Mouse (Mus musculus) common myeloid progenitor, adult 5-6 weeks (primary cell): ENCODE measurements around the gene Atp11c. TPM values are rescaled to one million over a fixed set of nuclear protein-coding genes. Genes with fewer than 3 reads are reported as not detected.

Experiments used
- ATAC-seq: replicated peaks from 2 replicates; pipeline ENCODE4 v1.8.0; 2016; ENCODE audit warnings: low read depth, mild to moderate bottlenecking, moderate TSS enrichment, inconsistent platforms; ENCODE audit not compliant: poor library complexity, severe bottlenecking
- total RNA-seq: library from RNA; stranded (forward); fragments of 200-1000, 187-1606 nt; gene quantifications from 2 replicates; pipeline ENCODE4 v1.2.3, GENCODE M21; 2017

Atp11c gene
- total RNA-seq, 1 experiment from 2014 or later, result 43.0 TPM

- ATAC-seq, result no peak
Observed at GRCm38 (mm10) chrX:60403062-60403763, 189.3 kb downstream of the Atp11c start.

- ATAC-seq, result no peak
Observed at GRCm38 (mm10) chrX:60394292-60394691, 198.2 kb downstream of the Atp11c start.

GRCm38 (mm10) chrX:60386852-60387251 is 205.6 kb downstream of the Atp11c start:
- no peak for ATAC-seq

GRCm38 (mm10) chrX:60381711-60382110 is 210.8 kb downstream of the Atp11c start:
- no peak for ATAC-seq

GRCm38 (mm10) chrX:60380386-60380785 is 212.1 kb downstream of the Atp11c start:
- ATAC-seq, result no peak

- no peak for ATAC-seq
Observed at GRCm38 (mm10) chrX:60348741-60349140, 243.8 kb downstream of the Atp11c start.

GRCm38 (mm10) chrX:60345447-60345846 is 247.1 kb downstream of the Atp11c start:
- no peak for ATAC-seq

GRCm38 (mm10) chrX:60344991-60345390 is 247.5 kb downstream of the Atp11c start:
- no peak for ATAC-seq

- ATAC-seq, result no peak
Observed at GRCm38 (mm10) chrX:60329735-60330134, 262.8 kb downstream of the Atp11c start.

- no peak for ATAC-seq
Observed at GRCm38 (mm10) chrX:60321321-60321720, 271.2 kb downstream of the Atp11c start.

- no peak for ATAC-seq
Observed at GRCm38 (mm10) chrX:60317661-60318060, 274.8 kb downstream of the Atp11c start.

- ATAC-seq, result no peak
Observed at GRCm38 (mm10) chrX:60292335-60292734, 300.2 kb downstream of the Atp11c start.

GRCm38 (mm10) chrX:60255346-60255745 is 337.2 kb downstream of the Atp11c start:
- no peak for ATAC-seq

GRCm38 (mm10) chrX:60187726-60188125 is 404.8 kb downstream of the Atp11c start:
- no peak for ATAC-seq

GRCm38 (mm10) chrX:60182611-60183010 is 409.9 kb downstream of the Atp11c start:
- no peak for ATAC-seq

GRCm38 (mm10) chrX:60178744-60179458 is 413.6 kb downstream of the Atp11c start, which contains the start of gene Mcf2:
Gene Mcf2 (minus strand): TSS chrX:60179089.
- peak; percentile 72 for ATAC-seq

GRCm38 (mm10) chrX:60178025-60178743 is 414.3 kb downstream of the Atp11c start:
- peak; percentile 31; the same call in 1 of the 2 replicates for ATAC-seq
